Mouse (Mus musculus) limb, embryonic 11.5 days (tissue): ENCODE measurements at regions not wholly inside any gene's neighbourhood (a gene's known extent, or its start where the extent isn't known, plus 50 kb on each side); places are given as distances from the start of the nearest gene placed in this dataset.

Experiments
- ATAC-seq: fragments of 200-750 bp; cut with Nextera tagmentation; 2 replicates; pipeline ENCODE4 v1.8.0; 2017; ENCODE audit warnings: low read depth; ENCODE audit not compliant: insufficient number of reproducible peaks, low FRiP score, low TSS enrichment
- DNase-seq: peaks from one replicate; pipeline ENCODE4 v3.0.0-alpha.2; 2015; ENCODE audit warnings: low spot score
- H3K27ac ChIP-seq: fragments of 300-500 bp; sonication (generic); replicated peaks from 2 replicates; pipeline ENCODE4 v1.5.1; 2014; ENCODE audit warnings: low read depth, mild to moderate bottlenecking, low read length
- H3K27me3 ChIP-seq: fragments of 300-500 bp; sonication (generic); 2 replicates; pipeline ENCODE4 v1.6.1; 2014; ENCODE audit warnings: mild to moderate bottlenecking, low read length, mixed read lengths; ENCODE audit not compliant: control insufficient read depth, insufficient read depth
- H3K36me3 ChIP-seq: fragments of 300-500 bp; sonication (generic); 2 replicates; pipeline ENCODE4 v1.6.1; 2014; ENCODE audit warnings: mild to moderate bottlenecking, low read length, moderate library complexity, mixed read lengths; ENCODE audit not compliant: control insufficient read depth, insufficient read depth
- H3K4me1 ChIP-seq: fragments of 300-500 bp; sonication (generic); 2 replicates; pipeline ENCODE4 v1.6.1; 2014; ENCODE audit warnings: low read length, mixed read lengths; ENCODE audit not compliant: control insufficient read depth, insufficient read depth
- H3K4me2 ChIP-seq: fragments of 300-500 bp; sonication (generic); 2 replicates; pipeline ENCODE4 v1.6.1; 2014; ENCODE audit warnings: low read depth, mild to moderate bottlenecking, moderate library complexity; ENCODE audit not compliant: severe bottlenecking
- H3K4me3 ChIP-seq: fragments of 300-500 bp; sonication (generic); 2 replicates; pipeline ENCODE4 v1.5.1; 2014; ENCODE audit warnings: low read depth, low read length
- H3K9ac ChIP-seq: fragments of 300-500 bp; sonication (generic); 2 replicates; pipeline ENCODE4 v1.6.1; 2014; ENCODE audit warnings: mild to moderate bottlenecking, low read length
- H3K9me3 ChIP-seq: fragments of 300-500 bp; sonication (generic); 2 replicates; pipeline ENCODE4 v1.6.1; 2016; ENCODE audit warnings: low read length; ENCODE audit not compliant: control insufficient read depth
- WGBS: fragments of 180-500 bp; shearing (Covaris S2); extraction: QIAGEN DNeasy Blood & Tissue Kit; methylation state at CpG from one replicate; pipeline ENCODE4 v1.1.7; 2014; 5-methylcytosine and 5-hydroxymethylcytosine counted together

- no peaks in the 10 kb centered on the region for H3K36me3 ChIP-seq
- H3K4me1 ChIP-seq = no peaks in the 10 kb centered on the region
- WGBS = 81% methylated on average over 12 of the region's 12 CpGs
- H3K4me2 ChIP-seq = no peak overlapping the region
- no peak overlapping the region for H3K9ac ChIP-seq
- no peaks in the 10 kb centered on the region for H3K9me3 ChIP-seq
- H3K4me3 ChIP-seq = no peak overlapping the region
- no peaks in the 10 kb centered on the region for H3K27me3 ChIP-seq
- H3K27ac ChIP-seq = no peak overlapping the region
- DNase-seq (no peak), ATAC-seq (no peak)
Measured at GRCm38 (mm10) chr1:19826455-19827366, 618.0 kb downstream of the Tfap2b start.

- H3K4me2 ChIP-seq = no peak overlapping the region
- no peak for ATAC-seq
- H3K4me3 ChIP-seq = no peak overlapping the region
- no peak overlapping the region for H3K27ac ChIP-seq
- no peaks in the 10 kb centered on the region for H3K9me3 ChIP-seq
- H3K4me1 ChIP-seq = no peaks in the 10 kb centered on the region
- H3K36me3 ChIP-seq = no peaks in the 10 kb centered on the region
- no peaks in the 10 kb centered on the region for H3K27me3 ChIP-seq
- WGBS = 84% methylated on average over 3 of the region's 3 CpGs
- no peak for DNase-seq
- no peak overlapping the region for H3K9ac ChIP-seq
Measured at GRCm38 (mm10) chr1:19849918-19850317, 641.2 kb downstream of the Tfap2b start.

DNA sequence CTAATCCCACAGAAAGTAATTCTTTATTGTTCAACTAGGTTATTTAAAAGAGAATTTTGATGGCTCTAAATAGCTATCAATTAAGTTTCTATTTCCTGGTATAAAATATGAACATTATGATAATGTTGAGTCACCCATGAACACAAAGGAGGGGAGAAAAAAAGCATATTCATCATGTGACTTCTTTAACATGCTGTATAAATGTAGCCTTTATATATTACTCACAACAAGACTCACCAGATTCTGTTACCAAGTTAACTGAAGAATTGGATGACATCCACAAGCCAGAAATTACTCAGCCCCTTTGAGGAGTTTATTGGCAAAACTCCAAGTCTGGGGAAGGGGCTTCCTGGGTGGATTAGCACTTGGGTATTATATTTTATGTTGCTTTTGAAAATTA, 648.5 kb downstream of the Tfap2b start:
- H3K4me2 ChIP-seq = no peak overlapping the region
- H3K4me1 ChIP-seq = no peaks in the 10 kb centered on the region
- no peak overlapping the region for H3K27ac ChIP-seq
- H3K9me3 ChIP-seq = no peaks in the 10 kb centered on the region
- no peak for ATAC-seq
- H3K27me3 ChIP-seq = no peaks in the 10 kb centered on the region
- H3K9ac ChIP-seq = no peak overlapping the region
- DNase-seq = no peak
- H3K36me3 ChIP-seq = no peaks in the 10 kb centered on the region
- H3K4me3 ChIP-seq = no peak overlapping the region

- no peak overlapping the region for H3K9ac ChIP-seq
- H3K36me3 ChIP-seq = no peaks in the 10 kb centered on the region
- H3K27ac ChIP-seq = no peak overlapping the region
- no peak for ATAC-seq
- no peak overlapping the region for H3K4me2 ChIP-seq
- DNase-seq = no peak
- 80% methylated on average over 12 of the region's 12 CpGs for WGBS
- H3K4me3 ChIP-seq = no peak overlapping the region
- H3K4me1 ChIP-seq = no peaks in the 10 kb centered on the region
- H3K9me3 ChIP-seq = no peaks in the 10 kb centered on the region
- H3K27me3 ChIP-seq = no peaks in the 10 kb centered on the region
Measured at GRCm38 (mm10) chr1:19868478-19868877, 659.8 kb downstream of the Tfap2b start.

GRCm38 (mm10) chr1:19881193-19881592, 672.5 kb downstream of the Tfap2b start:
- Histone ChIP-seq H3K4me1 (no peaks in the 10 kb centered on the region), H3K4me3 (no peak overlapping the region), H3K4me2 (no peak overlapping the region), H3K27ac (no peak overlapping the region), H3K9me3 (no peaks in the 10 kb centered on the region), H3K27me3 (no peaks in the 10 kb centered on the region), H3K9ac (no peak overlapping the region), H3K36me3 (no peaks in the 10 kb centered on the region)
- ATAC-seq (no peak), DNase-seq (no peak)
- 55% methylated on average over 8 of the region's 8 CpGs for WGBS

GRCm38 (mm10) chr1:19899426-19899825, 690.7 kb downstream of the Tfap2b start:
- H3K4me2 ChIP-seq = no peak overlapping the region
- 62% methylated on average over 5 of the region's 5 CpGs for WGBS
- H3K9me3 ChIP-seq = no peaks in the 10 kb centered on the region
- no peak for DNase-seq
- no peak overlapping the region for H3K27ac ChIP-seq
- no peaks in the 10 kb centered on the region for H3K27me3 ChIP-seq
- no peak for ATAC-seq
- H3K4me3 ChIP-seq = no peak overlapping the region
- H3K9ac ChIP-seq = no peak overlapping the region
- no peaks in the 10 kb centered on the region for H3K36me3 ChIP-seq
- no peaks in the 10 kb centered on the region for H3K4me1 ChIP-seq

DNA sequence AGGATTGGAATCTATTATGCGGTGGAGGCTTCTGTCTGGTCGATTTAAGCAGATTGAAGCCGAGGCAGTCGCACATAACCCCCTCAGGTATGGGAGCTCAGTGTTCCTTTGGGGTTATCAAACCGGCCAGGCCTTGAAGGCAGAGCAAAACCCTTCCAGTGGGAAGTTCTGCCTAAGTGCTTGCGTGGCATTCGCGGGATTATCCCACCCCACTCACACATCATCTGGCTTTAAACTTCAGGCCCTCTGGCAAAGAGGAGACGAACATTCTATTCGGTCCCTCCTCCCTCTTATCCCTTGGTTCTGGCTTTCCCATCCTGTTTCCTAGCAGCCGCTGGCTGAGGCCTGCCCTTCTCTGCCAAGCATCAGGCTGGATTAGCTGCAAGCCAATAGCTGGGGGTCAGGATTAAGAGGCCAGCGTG, 691.2 kb downstream of the Tfap2b start:
- no peaks in the 10 kb centered on the region for H3K36me3 ChIP-seq
- no peak overlapping the region for H3K4me3 ChIP-seq
- 50% methylated on average over 12 of the region's 12 CpGs for WGBS
- H3K4me1 ChIP-seq = no peaks in the 10 kb centered on the region
- DNase-seq = no peak
- H3K9ac ChIP-seq = no peak overlapping the region
- no peaks in the 10 kb centered on the region for H3K9me3 ChIP-seq
- H3K27ac ChIP-seq = no peak overlapping the region
- no peaks in the 10 kb centered on the region for H3K27me3 ChIP-seq
- no peak for ATAC-seq
- H3K4me2 ChIP-seq = no peak overlapping the region

DNA sequence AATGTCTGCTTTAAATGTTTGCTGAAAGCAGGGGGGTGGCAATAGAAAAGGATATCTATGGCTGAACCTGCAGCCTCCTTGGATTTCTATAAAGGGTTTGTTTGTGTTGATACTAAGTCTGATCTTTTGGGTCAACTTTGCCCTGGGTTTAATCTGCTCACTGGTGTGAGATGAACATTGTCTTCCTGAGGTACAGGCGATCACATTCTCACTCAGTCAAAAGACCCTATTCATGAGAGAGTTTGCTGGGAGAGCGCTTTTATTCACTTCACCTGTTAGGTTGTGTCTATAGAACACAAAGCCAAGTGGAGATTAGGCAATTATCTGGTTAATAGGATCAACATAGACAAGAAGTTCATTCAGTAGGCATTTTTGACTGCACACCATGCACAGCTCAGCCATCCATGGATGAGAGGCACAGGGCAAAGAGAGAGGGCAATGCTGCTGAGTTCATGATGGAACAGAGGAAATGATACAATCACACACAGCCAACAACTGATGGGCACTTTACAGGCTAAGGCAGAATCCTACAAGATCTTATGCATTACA, 692.3 kb downstream of the Tfap2b start:
- Histone ChIP-seq H3K9me3 (no peaks in the 10 kb centered on the region), H3K4me2 (no peak overlapping the region), H3K4me3 (no peak overlapping the region), H3K27ac (no peak overlapping the region), H3K36me3 (no peaks in the 10 kb centered on the region), H3K27me3 (no peaks in the 10 kb centered on the region), H3K9ac (no peak overlapping the region), H3K4me1 (no peaks in the 10 kb centered on the region)
- 91% methylated on average over 2 of the region's 2 CpGs for WGBS
- no peak for DNase-seq
- no peak for ATAC-seq
